Mouse (Mus musculus): Measurements from ENCODE around the gene Il1f10. TPM values are rescaled to one million over a fixed set of nuclear protein-coding genes. Genes with fewer than 3 reads are reported as not detected.

Il1f10 gene
- not detected in 2 replicates for total RNA-seq (2021)
- long read RNA-seq, experiment 1: 0 reads
- long read RNA-seq, experiment 2: 0 reads

DNA sequence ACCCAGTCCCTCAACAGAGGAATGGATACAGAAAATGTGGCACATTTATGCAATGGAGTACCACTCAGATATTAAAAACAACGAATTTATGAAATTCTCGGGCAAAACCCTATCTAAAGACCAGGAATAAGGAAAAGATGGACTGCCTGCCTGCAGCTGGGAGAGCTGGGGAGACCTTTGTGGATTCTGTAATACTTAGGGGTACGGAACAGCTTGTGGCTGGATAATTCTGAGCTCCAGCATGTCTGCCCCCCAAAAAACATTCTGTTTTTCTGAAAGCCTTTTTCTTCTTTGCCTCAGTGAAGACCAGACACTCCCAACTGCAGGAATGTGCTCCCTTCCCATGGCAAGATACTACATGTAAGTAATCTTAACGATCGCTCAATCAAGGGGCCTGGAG is at the start of gene Il1f10:
Il1f10 (plus strand) TSS at position 301 of the 400 bp plus-strand sequence.
- no peak for DNase-seq

- DNase-seq: no peak
Observed at GRCm38 (mm10) chr2:24267503-24267902, 23.5 kb upstream of the Il1f10 start.

DNA sequence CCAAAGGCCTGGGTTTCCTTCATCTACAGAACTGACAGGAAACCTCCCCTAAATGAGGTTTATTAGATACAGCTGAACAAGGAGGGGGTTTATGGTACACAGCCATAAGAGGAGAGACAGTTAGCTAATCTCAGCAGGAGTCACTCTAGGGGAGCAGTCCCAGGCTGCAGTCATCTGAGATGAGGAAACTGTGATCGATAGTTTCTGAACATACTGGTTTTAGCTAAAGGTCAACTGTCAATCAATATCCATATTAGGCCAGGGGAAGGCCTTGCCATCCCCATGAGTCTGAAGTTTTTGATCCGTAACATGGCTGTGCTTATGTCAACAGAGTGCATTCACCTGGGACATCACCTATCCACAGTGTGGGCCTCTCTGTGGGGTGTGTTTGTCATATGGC is 17.4 kb upstream of the Il1f10 start:
- DNase-seq: no peak

- no peak for DNase-seq
Observed at GRCm38 (mm10) chr2:24275146-24275545, 15.8 kb upstream of the Il1f10 start.

DNA sequence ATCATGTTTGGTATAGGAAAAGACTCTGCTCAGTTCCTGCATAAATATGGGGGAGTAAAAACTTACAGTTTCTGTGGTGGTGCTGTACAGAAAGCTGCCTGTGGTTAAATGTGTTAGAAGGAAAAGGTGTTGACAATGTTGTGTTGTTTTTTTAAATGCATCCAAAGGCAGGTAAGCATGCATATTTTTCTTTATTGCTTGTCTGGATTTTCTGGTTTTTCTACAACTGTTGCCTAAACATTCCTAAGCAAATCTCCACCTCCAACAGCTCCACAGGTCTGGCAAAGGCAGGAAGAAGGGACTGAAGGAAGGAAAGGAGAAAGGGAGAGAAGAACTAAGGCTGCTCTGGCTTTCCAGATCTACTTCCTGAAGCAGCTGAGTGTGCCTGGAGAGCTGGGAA is 14.3 kb upstream of the Il1f10 start, which contains the start of gene Il1f5:
Il1f5 (plus strand) TSS at position 301 of the 400 bp plus-strand sequence.
- DNase-seq: no peak

DNA sequence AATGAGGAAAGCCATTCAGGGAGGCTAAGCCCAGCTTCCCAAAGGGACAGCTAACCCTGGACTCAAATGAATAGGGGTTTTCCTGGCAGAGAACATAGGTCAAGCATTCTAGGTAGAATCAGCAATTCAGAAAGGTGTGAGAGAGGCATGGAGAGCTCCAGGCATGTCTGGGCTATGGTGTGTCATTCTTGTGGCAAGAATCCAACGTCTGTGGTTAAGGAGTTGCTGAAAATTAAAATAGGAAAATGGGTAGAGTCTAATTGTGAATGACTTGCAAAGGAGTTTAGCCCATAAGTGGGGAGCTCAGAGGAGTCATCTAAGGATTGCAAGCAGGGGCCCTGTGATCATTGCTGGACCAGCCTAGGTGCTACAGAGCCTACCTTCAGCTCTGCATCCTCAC is 3.6 kb downstream of the Il1f10 start:
- no peak for DNase-seq

DNA sequence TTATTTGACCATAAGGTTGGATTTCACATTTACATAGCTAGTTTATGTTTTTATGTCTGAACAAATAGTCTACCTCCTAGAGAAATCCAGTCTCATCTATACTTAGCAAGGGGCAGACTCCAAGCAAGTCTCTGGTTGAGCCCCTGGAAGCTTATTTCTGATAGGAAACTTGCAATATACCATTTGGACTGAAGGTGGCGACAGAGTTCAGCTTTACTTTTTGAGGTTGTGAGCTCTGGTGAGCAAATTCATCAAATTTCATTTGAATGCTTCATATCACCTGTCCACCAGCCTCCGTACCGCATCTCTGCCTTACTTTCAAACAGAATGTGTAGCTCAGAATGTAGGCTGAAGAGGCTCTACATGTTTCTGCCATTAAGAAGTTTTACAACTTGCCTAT is 5.8 kb downstream of the Il1f10 start:
- peak; percentile 47 for DNase-seq

- DNase-seq: no peak
Observed at GRCm38 (mm10) chr2:24311302-24312001, 20.5 kb downstream of the Il1f10 start.

- no peak for DNase-seq
Observed at GRCm38 (mm10) chr2:24316919-24317318, 25.9 kb downstream of the Il1f10 start.

DNA sequence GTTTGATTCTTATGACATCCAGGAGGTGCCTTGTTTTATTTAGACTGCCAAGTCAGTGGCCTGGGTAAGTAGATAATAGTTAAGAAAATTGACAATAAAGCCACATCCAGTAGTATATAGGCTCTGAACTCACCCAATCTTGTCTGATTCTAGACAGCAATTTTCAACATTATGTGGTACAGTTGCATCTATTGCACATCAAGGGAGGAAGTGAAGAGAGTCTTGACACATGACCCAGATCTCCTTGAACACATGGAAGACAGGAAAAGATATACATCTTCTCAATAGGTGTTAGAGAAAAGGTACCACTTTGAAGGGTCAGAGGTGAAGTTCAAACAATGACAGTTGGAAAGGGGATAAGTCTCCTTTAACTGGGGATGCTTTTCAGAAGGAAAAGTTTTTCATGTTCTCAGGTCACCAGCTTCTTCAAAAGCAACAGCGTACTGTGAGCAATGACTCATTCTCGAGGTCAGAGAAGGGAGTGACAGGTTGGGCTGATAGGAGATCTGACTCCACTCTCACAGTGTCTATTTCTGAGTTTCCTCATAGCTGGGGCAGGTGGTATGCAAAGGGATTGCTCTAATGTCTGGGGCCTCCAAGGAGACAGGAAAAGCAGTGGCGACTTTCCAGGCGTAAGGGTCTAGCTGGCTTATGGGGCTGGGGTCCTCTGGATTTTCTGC is 27.1 kb downstream of the Il1f10 start:
- no peak for DNase-seq

DNA sequence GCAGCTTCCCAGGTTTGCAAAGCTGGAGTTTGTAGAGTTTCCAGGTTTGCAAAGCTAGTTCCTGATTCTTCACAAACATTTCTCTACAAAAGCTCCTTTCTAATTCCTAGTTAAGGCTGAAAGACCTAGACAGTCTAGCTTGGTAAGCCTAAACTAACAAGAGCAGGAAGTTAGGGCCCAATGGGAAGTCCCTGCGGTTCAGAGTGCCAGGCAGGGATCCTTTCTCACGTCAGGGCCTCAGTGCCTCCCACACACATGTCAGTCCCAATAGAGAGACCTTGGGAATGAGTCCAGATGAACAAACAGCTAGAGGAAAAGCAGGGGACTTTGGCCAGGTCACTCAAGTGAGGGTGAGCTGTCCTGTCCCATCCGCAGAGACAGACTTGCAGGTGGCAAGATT is 44.3 kb downstream of the Il1f10 start:
- peak; percentile 36 for DNase-seq

DNA sequence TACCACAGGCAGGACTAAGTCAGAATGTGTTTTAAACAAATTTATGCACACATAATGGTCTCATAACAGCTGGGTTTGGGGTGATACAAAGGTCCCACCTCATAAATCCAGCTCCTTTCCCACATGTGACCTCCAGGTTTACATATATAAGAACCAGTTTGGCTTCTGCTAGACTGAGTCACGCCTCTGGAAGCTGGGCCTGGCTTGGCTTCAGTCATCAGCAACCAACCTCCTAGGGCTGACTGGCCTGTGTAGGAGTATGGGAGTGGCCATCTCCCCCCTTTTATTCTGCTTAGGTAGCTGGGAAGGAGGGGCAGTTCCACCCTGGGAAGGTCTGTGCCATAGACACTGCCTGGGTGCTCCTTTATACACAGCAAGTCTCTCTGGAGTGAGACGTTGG is 45.5 kb downstream of the Il1f10 start, which contains the start of gene Il1rn:
Il1rn (plus strand) TSS at position 309 of the 400 bp plus-strand sequence.
- no peak for DNase-seq

GRCm38 (mm10) chr2:24341395-24341885 is 50.4 kb downstream of the Il1f10 start:
- no peak for DNase-seq

Other genes starting within 250 kb of the Il1f10 start
- 13.7 and 14.6 TPM in 2 replicates for gene Hnmt, start 241.8 kb upstream of the Il1f10 start, total RNA-seq (2021)
- not detected in 2 replicates for gene Tbpl2, start 194.6 kb upstream of the Il1f10 start, total RNA-seq (2021)
- not detected in 2 replicates for gene Il1f8, start 138.0 kb upstream of the Il1f10 start, total RNA-seq (2021)
- gene Il1f9, start 104.7 kb upstream of the Il1f10 start, total RNA-seq (2021): 0.26 TPM in 1 of 2 replicates, not detected in the other
- not detected in 2 replicates for gene Il1f6, start 75.8 kb upstream of the Il1f10 start, total RNA-seq (2021)
- not detected in 2 replicates for gene Il1f5, start 14.2 kb upstream of the Il1f10 start, total RNA-seq (2021)
- 0.56 and 1.0 TPM in 2 replicates for gene Il1rn, start 45.7 kb downstream of the Il1f10 start, total RNA-seq (2021)
- 3.7 and 7.9 TPM in 2 replicates for gene Psd4, start 76.4 kb downstream of the Il1f10 start, total RNA-seq (2021)
- not detected in 2 replicates for gene Pax8, start 184.4 kb downstream of the Il1f10 start, total RNA-seq (2021)

Measured in adrenal gland, postnatal 14 days (tissue).